9 mouse cellular contexts compared by ENCODE assay signal in the genomic region with DNA sequence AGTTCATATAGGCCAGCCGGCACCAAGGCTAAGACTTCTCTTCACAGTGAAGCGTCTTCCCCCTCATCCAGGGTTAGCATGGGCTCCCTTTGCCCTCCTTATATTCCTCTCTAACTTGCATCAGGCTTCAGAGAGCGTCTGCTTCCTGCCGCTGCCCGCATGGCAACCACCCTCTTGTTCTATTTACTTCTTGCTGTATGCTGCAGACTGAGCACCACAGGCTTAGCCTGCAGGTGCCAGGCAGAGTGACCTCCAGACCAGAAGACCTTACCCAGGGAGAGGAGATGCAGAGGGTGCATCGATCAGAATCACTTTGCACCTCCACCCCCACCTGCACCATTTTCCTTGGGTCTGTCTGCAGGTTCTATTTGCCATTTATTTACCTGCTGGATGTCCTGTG. TPM values are rescaled to one million over a fixed set of nuclear protein-coding genes. Genes with fewer than 3 reads are reported as not detected.
DNase-seq lines count a peak whose midpoint lies in the region; ATAC-seq and TF ChIP-seq lines count a peak whose summit lies in the region.
"Had no signal": no experiment of that assay in that cellular context is flagged by ENCODE, and none has a peak within 500 bp of the region (broad histone marks: within the 10 kb centered on the region; RNA-seq: fewer than 3 reads in every experiment).

No protein-coding gene starts in this region.

- 0 out of 2 replicates have a peak, but pooled peaks cover 15% of the 10 kb centered on the region for H3K4me1 ChIP-seq in kidney, postnatal 0 days (replicated peaks; ENCODE audit: insufficient read depth, low read length)
- H3K4me1 ChIP-seq in intestine, embryonic 14.5 days (replicated peaks; ENCODE audit: control insufficient read depth, insufficient read depth, low read length) = peaks cover 31% of the 10 kb centered on the region
- peaks cover 26% of the 10 kb centered on the region for H3K4me1 ChIP-seq in neural tube, embryonic 14.5 days (ENCODE audit: control insufficient read depth, insufficient read depth, low read length)

- no peak for DNase-seq in kidney, postnatal 0 days (ENCODE audit: low spot score)
- no peak for DNase-seq in kidney, postnatal 25 days
- peak; percentile 15 for DNase-seq in c-Kit-positive CD71-positive TER-119-negative erythroid progenitor cells, embryonic 14.5 days (ENCODE audit: low read depth)
- no peak for DNase-seq in intestine, embryonic 14.5 days (ENCODE audit: low spot score)
- no peak for DNase-seq in urinary bladder, adult 18-20 months (ENCODE audit: low spot score in 2 of 2)
- no peak for DNase-seq in spleen, adult 18-20 months

- H3K36me3 ChIP-seq in kidney, postnatal 0 days (ENCODE audit: insufficient read depth, low read length) = no peaks in the 10 kb centered on the region
- H3K36me3 ChIP-seq in intestine, embryonic 14.5 days (ENCODE audit: control insufficient read depth, insufficient read depth, low read length) = peaks cover 29% of the 10 kb centered on the region
- peaks cover 14% of the 10 kb centered on the region; the same call in 1 of the 2 replicates for H3K36me3 ChIP-seq in neural tube, embryonic 14.5 days (ENCODE audit: control insufficient read depth, insufficient read depth, low read length)

- H3K4me2 ChIP-seq in kidney, postnatal 0 days (ENCODE audit: low read length) = peak overlapping the region; percentile 88
- peak overlapping the region; percentile 55 for H3K4me2 ChIP-seq in intestine, embryonic 14.5 days (ENCODE audit: low read length)
- H3K4me2 ChIP-seq in neural tube, embryonic 14.5 days (ENCODE audit: low read depth, low read length) = peak overlapping the region; percentile 64

- H3K27me3 ChIP-seq in kidney, postnatal 0 days (ENCODE audit: insufficient read depth, low read length) = no peaks in the 10 kb centered on the region
- no peaks in the 10 kb centered on the region for H3K27me3 ChIP-seq in intestine, embryonic 14.5 days (replicated peaks; ENCODE audit: control insufficient read depth, insufficient read depth, low read length)
- peaks cover 3% of the 10 kb centered on the region; the same call in 1 of the 2 replicates for H3K27me3 ChIP-seq in neural tube, embryonic 14.5 days (ENCODE audit: control insufficient read depth, insufficient read depth, low read length)

- no peak for TF ChIP-seq CTCF in kidney, postnatal 0 days (IDR thresholded peaks at IDR 0.05; ENCODE audit: low read depth)

- H3K9me3 ChIP-seq in kidney, postnatal 0 days (replicated peaks; ENCODE audit: low read length) = no peaks in the 10 kb centered on the region
- H3K9me3 ChIP-seq in intestine, embryonic 14.5 days (ENCODE audit: control insufficient read depth, low read length) = no peaks in the 10 kb centered on the region
- H3K9me3 ChIP-seq in neural tube, embryonic 14.5 days (ENCODE audit: control insufficient read depth, low read length) = no peaks in the 10 kb centered on the region

- H3K27ac ChIP-seq in kidney, postnatal 0 days = no peak overlapping the region
- no peak overlapping the region for H3K27ac ChIP-seq in intestine, embryonic 14.5 days (ENCODE audit: low read depth)
- H3K27ac ChIP-seq in neural tube, embryonic 14.5 days (ENCODE audit: low read depth, low read length) = no peak overlapping the region

- peak overlapping the region; percentile 69; the same call in 1 of the 2 replicates for H3K9ac ChIP-seq in kidney, postnatal 0 days (ENCODE audit: low read depth, low read length)
- peak overlapping the region; percentile 62 for H3K9ac ChIP-seq in intestine, embryonic 14.5 days (ENCODE audit: low read length)
- peak overlapping the region; percentile 64 for H3K9ac ChIP-seq in neural tube, embryonic 14.5 days (replicated peaks; ENCODE audit: low read depth, low read length)

- WGBS in kidney, postnatal 0 days = 13% methylated on average over 6 of the region's 6 CpGs
- WGBS in intestine, embryonic 14.5 days = 4% methylated on average over 6 of the region's 6 CpGs
- WGBS in neural tube, embryonic 14.5 days = 11% methylated on average over 6 of the region's 6 CpGs

- ATAC-seq in kidney, postnatal 0 days (replicated peaks; ENCODE audit: low FRiP score, low read depth) = no peak
- ATAC-seq in intestine, embryonic 14.5 days (replicated peaks; ENCODE audit: low FRiP score, low TSS enrichment, low read depth) = no peak
- ATAC-seq in neural tube, embryonic 14.5 days (ENCODE audit: low read depth) = no peak
- ATAC-seq in megakaryocyte-erythroid progenitor cell, adult 5-6 weeks (replicated peaks; ENCODE audit: low FRiP score, low TSS enrichment, poor library complexity, severe bottlenecking) = no peak

- peak overlapping the region; percentile 63 for H3K4me3 ChIP-seq in kidney, postnatal 0 days (replicated peaks; ENCODE audit: low read depth, low read length)
- peak overlapping the region; percentile 90 for H3K4me3 ChIP-seq in intestine, embryonic 14.5 days (ENCODE audit: low read depth, low read length)
- peak overlapping the region; percentile 71 for H3K4me3 ChIP-seq in neural tube, embryonic 14.5 days (ENCODE audit: low read depth, low read length)

RNA-seq across cellular contexts. Expression of a gene that starts 1.2 kb away (rescaled TPM):
- polyA plus RNA-seq in kidney, postnatal 0 days (2015; fragmentation: Nextera tagmentation; extraction: Ambion mirVana) = 6.3 and 6.5 TPM in 2 replicates
- polyA plus RNA-seq in intestine, embryonic 14.5 days (2014; fragmentation: Nextera tagmentation; extraction: Ambion mirVana) = 30.4 and 38.2 TPM in 2 replicates
- 24.0 and 24.3 TPM in 2 replicates for polyA plus RNA-seq in neural tube, embryonic 14.5 days (2014; fragmentation: Nextera tagmentation; extraction: Ambion mirVana)
- total RNA-seq in megakaryocyte-erythroid progenitor cell, adult 5-6 weeks (2014; fragmentation: Nextera tagmentation) = 27.7 and 27.8 TPM in 2 replicates
- total RNA-seq in megakaryocyte-erythroid progenitor cell, adult 5-6 weeks (2017) = 9.4 and 11.2 TPM in 2 replicates

RNA-seq across cellular contexts. Expression of a gene that starts 55.0 kb away (rescaled TPM):
- not detected in 2 replicates for polyA plus RNA-seq in kidney, postnatal 0 days (2015; fragmentation: Nextera tagmentation; extraction: Ambion mirVana)
- 0.39 TPM in 1 of 2 replicates, not detected in the other for polyA plus RNA-seq in intestine, embryonic 14.5 days (2014; fragmentation: Nextera tagmentation; extraction: Ambion mirVana)
- polyA plus RNA-seq in neural tube, embryonic 14.5 days (2014; fragmentation: Nextera tagmentation; extraction: Ambion mirVana) = not detected in 2 replicates
- total RNA-seq in megakaryocyte-erythroid progenitor cell, adult 5-6 weeks (2014; fragmentation: Nextera tagmentation) = not detected in 2 replicates
- not detected in 2 replicates for total RNA-seq in megakaryocyte-erythroid progenitor cell, adult 5-6 weeks (2017)
- total RNA-seq: common myeloid progenitor, adult 5-6 weeks had no signal
